Mouse (Mus musculus) cerebellum, postnatal 14 days (tissue): ENCODE data around the gene Cryl1.

Source experiments
- DNase-seq, 2 experiments: peaks; one replicate each; pipeline ENCODE4 v3.0.0; 2021; ENCODE audit warnings: mixed read lengths in 2 of 2

Gene Cryl1

DNA sequence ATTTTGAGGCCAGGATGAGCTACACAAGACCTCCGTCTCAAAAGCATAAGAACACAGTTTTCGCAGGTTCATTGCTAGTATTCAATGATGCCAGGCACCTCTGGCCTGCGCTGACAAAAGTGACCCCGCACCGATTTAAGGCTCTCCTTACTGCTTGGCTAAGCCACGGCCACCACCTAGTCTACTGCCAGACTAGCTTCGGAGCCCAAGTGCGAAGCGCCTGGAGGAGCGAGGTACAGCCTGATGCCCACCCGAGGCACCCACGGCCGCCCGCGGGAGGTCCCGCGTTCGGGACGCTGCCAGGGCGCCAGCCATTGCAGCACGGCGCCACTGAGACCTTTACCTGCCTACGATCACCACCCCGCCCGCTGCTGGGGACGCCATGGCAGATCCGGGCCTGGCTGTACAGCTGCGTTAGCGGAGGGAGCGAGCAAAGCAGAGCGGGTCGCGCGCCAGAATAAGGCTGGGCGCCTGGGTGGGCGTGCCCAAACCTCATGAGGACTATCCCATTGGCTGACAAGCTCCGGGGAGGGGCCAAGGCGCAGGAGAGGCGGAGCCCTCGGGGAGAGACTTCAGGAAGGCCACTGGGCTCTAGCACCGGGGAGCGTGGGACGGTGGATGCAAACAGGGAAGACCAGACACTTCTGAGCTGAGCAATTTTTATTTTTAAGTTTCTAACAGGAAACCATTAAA, at the start of gene Cryl1:
Gene Cryl1, minus strand, starts transcription at position 465 of the 693 bp plus-strand sequence.
- peak; percentile 94 to 95 for DNase-seq

DNA sequence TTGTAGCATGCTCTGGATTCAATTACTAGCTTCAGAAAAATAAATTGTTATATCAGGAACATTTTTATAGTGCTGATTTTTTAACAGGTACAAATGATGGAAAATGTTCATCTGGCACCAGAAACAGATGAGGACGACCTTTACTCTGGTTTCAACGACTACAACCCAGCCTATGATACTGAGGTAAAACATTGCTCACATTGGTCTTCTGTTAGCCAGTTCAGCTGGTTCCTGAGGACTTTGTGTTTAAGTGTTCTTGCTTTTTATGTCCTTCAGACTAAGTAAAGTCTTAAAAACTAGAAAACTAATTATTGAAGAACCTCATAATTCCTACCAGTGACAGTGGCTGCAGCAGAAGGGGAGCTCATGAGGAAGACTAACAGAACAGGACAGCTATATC, 32.1 kb upstream of the Cryl1 start:
- DNase-seq: no peak

DNA sequence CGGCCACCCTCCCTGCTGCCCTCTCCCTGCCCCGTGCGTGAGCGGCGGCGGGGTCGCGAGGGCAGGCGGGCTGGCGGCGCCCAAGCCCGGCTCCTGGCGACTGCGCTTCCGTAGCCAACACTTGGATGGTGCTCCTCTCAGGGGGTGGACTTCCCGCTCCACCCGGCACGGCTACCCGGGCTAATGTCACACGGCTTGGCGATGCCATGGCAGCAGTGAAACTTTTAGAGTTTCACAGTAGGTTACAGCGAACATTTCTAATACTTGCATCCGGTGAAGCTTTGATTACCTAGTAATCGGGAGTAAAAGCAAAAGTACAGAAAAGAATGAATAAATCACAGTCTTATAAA, 25.9 kb upstream of the Cryl1 start:
- no peak for DNase-seq

DNA sequence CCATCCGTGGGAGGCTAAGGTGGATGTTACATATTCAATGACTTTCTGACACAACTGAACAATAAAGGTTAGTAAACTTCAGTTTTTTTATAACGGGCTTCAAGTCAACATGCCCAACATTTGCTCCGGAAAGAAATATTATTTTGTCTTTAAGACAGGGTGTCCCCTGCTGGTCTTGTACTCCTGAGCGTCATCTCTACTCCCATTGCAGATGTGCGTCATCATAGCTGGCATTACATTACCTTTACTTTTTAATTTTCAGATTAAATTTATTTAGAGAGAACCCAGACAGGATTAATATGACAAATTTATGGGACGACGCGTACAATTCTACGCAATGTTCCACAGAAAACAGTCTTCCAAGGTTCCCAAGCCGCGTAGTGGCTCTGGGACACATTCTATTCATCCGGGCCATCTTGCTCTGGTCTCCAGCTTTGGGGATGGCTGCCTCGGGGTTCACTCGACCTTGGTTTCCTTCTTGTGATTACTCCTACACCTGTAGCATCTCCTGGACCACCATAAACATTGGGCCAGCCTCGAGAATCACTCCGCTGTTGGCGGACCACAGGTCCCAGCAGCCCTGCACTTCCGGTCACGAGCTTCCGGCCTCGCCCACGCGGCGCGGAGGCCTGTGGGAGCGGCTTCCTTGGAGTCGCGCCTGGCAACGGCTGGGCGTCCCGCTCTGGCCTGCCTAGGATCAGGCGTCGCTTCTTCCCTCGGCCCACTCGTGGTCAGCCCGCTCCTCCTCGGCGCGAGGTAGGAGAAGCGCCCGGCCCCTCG, 25.3 kb upstream of the Cryl1 start, which contains the start of gene Ift88:
Gene Ift88, plus strand, starts transcription at position 631 of the 780 bp plus-strand sequence.
- peak; percentile 94 to 95 for DNase-seq

DNA sequence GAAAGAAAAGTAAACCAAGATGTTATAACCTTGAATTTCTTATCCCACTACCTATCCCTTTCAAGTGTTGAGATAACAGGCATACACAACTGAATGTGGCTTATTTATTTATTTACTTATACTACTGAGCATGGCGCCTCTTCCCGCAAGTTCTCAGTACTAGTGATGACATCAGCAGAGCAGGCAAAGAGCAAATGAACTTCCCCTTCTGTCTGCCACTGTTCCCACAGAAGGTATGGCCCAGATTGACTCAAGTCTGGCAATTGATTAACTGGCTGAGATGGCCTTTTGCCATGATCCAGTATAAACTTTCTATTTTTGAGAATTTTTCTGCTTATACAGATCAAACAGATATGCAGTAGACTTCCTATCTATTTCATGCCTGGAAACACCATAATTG, 18.9 kb upstream of the Cryl1 start:
- DNase-seq: no peak

DNA sequence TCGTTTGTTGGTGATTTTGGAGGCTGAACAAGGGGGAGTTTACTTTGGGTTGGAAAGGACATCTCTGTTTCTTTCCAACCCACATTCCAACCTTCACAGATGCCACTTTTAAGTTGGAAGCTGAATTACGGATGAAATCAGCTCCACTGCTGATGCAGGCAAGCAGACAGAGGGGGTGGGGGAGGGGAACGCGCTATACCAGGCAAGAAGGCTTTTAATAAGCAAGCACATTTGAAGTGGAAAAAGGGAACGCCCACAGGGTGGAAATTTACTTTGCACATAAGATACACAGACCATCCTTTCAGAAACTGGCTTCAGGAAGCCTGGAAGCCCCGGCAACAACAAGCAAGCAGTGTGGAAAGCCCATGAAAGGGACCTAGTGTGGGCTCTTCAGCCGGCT, 13.8 kb upstream of the Cryl1 start:
- DNase-seq: no peak

DNA sequence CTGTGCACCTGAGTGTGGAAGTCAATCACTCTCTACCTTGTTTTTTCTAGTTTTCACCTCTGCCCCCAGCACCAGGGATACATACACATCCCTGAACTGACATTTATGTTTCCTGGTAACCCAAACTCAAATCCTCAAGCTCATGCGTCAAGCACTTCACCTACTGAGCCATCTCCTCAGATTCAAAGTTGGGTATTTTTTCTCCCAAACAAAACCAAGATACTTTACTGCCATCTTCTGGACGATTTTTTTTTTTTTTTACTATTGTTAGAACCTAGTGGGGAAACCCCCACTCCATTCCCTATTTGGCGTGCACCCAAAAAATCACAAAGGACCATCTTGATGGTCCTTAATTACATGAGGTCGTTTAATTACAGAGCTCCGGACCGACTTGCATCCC, 10.8 kb upstream of the Cryl1 start:
- peak in 1 of 2 experiments; percentile 11 for DNase-seq

DNA sequence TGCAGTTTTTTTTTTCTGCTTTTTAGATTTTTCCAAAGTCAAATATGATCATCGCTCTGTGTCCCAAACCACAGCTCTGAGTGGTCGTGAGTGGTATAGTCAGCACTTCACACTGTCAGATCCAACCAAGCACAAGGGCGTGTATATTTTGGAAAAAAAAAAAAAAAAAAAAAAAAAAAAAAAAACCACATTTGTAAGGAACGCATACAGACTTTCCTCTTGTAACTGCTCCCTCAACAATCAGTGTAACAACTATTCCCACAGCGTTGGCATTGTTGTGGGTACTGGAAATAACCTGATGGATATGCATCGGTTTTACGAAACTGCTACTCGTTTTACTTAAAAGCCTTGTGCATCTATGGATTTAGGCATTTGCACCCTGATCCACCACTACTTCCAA, 9.8 kb upstream of the Cryl1 start:
- no peak for DNase-seq

DNA sequence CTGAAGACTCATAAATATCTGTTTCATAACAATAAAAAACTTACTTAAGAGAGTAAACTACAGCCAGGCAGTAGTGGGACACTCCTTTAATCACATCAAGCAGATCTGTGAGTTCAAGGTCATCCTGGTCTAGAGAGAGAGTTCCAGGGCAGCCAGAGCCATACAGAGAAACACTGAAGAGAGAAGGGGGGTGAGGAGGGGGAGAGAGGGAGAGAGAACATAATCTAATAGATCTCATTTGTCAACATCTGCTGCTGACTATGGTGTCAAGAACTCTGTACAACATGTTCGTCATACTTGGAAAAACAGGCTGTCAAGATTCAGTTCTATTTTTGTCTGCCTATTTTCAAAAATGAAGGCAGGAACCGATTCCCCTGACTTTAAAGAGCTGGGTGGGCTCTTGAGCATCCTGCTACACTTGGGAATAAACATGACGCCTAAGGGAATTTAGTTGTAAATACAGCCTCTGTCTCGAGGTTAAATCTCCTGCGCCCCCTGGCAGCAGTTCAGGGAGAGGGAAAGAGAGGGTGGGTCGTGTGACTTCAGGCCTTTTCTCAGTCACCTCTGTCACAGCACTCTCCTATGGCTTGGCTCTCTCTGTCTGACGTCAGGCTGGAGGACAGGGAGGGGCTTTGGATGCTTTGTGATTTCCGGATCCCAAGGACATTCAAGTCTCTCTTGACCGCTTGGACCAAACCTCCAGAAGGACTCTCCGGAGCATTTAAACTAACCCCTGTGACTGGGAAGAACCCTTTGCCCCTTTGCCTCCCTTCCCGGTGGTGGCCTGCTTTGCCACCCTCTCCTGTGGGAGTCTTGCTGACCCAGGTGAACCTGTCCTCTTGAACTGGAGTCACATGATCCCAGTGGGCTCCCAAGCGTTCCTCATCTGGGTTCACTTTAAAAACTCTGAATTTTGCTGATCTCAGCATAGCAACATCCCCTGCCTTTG, 9.0 kb upstream of the Cryl1 start:
- DNase-seq: peak in 1 of 2 experiments; percentile 25

DNA sequence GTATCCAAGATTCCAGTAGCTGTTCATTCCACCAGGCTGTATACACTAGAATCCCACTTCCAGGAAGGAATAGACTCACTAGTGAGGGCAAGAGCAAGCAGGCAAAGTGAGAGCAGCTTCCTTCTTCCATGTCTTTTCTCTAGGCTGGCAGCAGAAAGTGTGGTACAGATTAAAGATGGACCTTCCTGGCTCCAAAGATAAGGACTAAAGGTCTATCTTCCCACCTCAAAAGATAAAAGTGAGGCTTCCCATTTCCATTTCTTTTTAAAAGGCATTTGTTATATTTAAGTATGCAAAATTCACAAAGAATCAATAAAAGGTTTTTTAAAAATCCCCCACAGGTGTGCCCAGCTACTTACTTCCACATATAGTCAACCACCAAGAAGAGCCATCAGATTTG, 4.5 kb upstream of the Cryl1 start:
- DNase-seq: no peak

DNA sequence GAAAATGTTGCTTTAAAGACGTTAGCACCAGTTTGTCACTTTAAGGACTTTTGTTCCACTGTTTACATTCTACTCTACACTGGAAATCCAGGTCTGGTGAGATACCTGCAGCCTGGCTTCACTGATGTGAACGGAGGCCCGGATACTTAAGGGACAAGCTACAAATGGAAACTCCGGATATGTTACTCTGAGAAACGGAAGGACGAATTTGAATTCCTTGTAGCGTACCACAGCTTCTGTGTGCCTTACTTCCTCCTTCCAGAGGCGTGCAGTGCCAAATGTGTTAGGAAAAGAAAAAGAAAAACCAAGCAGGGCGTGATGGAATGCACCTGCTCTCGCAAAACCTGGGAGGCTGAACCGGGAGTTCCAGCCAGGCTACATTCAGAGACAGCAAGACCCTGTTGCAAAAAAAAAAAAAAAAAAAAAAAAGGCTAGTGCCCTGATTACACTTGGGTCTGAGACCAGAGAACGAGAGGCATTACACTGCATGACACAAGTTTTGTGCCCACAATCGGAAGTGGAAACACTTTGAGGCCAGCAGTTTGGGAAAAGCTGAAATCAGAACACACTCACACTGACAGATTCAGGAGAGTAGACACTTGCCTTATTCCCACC, 591 bp upstream of the Cryl1 start:
- DNase-seq: peak in 1 of 2 experiments; percentile 7

DNA sequence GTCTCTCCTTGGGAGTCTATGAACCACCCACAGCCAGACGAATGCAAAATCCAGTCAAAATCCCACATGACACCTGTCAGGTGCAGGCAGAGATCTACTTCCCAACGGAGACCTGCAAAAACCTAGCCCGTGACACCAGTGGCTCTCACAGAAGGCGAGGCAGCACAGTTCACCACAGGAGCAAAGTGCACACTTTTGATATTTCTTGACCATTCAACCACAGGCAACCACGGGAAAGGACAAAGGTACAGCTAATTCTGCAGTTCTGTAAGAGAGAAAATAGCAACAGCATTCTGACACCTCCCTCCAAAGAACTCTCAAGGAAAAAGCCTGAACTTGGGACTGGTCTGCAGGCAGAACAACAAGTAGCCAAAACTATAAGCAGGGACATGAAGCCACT, 1.1 kb downstream of the Cryl1 start:
- no peak for DNase-seq

DNA sequence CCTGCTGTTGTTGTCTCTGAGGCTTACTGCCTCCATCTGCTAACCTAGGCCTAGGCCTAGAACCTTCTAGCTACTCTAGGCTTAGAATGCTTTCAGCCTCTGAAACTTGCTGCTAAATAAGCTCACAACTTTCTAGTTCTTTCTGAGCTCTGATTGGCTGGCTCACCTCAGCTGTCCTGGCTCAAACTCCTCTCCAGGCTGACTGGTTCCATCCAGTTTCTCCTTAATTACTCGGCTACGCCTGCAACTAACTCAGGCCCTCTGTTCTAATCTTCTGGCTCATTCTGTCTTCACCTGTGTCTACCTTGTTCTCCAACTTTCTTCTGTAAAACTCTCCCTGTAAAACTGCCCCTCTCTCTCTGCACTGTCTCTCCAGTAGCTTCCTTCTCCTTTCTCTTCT, 2.9 kb downstream of the Cryl1 start:
- DNase-seq: no peak

DNA sequence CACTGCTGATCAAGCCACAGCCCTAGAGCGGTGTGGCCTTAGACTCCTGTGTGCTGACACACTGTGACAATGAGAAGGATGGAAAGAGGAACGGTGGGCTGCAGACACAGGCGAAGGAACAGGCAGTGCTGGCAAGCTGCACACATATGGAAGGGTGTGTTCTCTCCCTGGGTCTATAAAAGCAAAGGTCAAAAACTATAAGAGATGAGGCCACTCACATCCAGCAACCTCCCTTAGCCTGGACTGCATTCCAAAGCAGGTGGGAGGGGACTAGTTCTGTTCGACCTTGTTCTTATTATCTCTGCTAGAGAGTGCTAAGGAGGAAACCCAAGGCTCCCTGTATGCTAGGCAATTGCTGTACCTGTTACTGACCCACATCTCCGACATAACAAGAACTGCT, 6.1 kb downstream of the Cryl1 start:
- DNase-seq: no peak

DNA sequence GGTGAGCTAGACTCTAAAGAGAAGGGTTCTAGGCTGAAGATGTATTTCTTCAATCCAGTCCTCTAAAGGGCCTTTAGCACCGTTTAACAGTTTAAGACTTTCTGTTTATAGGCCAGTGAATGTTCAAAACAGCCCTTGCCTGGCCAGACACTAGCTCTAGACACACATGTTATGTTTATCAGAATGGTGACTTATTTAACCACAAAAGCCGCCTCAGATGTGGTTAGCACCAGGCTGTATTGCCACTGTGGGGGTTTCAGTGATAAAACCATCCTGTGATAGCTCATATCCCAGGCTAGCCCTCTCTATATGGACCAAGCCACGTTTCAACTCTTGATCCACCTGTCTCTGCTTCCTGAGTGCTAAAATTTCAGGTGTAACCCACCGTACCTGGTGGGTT, 6.7 kb downstream of the Cryl1 start:
- no peak for DNase-seq

DNA sequence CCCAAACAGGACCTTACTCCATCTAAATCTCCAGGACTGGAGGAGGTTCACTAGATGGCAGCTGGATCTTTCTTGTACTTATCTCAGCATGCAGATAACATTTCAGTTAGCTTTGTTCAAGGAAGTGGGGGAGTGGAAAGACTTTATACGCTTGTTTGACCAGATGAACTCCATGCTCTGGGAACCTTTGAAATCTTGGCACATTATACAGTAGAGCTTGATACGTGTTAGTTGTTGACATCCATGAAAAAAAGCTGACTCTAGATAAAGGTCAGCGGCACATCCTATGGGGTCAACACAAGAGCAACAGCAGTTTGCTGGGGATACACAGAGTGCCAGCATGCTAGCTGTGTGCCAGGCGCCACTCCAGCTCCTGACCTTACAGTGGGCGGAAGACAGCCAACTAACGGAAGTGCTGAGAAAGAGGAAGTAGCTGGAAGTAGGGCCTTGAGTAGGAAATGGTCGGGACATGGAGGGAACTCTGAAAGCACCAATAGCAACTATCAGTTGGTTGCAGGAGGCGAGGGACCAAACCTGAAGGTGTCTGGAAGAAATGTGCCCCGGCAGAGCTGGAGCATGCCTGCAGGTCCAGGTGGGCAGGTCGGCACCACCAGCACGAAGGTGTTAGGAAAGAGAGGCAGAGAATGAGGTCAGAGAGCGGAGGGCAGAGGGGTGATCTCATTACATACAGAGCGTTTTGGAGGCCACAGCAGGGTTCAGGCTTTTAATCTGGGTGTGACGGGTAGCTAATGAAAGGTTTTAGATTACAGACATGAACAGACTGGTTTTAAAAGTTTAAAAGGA, 11.4 kb downstream of the Cryl1 start:
- peak; percentile 9 to 11 for DNase-seq

DNA sequence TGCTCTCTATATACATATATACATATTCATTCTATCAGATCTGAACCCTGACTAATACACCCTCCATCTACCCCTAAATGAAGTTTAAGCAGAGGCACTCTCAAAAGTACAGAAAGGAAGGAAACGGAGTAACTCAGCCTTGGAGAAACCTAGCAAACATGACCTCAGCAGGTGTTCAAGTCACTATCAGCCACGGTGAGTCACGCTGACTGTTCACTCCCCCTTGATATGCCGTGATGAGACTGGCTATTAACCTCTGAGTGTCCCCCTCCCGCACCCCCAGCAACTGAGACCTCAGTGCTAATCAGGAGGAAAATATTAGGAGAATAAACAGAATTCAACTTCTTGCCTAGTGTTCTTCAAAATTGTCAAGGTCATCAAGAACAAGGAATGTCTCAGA, 12.7 kb downstream of the Cryl1 start:
- DNase-seq: no peak

DNA sequence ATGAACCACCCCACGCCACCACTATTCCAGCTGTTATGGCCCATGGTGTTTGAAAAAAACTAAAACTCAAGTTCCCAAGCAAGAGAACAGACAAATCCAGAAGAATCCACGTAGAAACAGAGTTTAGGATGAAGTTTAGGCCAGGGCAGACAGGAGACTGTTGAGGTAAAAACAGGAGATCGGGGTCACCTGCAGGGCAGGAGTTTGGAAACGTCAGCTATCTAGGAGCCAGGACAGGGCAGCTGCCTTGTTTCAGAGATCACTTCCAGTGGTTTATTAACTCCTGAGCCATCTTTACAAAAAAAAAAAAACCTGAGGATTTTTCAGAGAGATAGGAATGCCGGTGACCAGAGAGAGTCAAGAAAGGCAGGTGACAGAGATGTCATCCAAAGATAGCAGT, 20.8 kb downstream of the Cryl1 start:
- no peak for DNase-seq

DNA sequence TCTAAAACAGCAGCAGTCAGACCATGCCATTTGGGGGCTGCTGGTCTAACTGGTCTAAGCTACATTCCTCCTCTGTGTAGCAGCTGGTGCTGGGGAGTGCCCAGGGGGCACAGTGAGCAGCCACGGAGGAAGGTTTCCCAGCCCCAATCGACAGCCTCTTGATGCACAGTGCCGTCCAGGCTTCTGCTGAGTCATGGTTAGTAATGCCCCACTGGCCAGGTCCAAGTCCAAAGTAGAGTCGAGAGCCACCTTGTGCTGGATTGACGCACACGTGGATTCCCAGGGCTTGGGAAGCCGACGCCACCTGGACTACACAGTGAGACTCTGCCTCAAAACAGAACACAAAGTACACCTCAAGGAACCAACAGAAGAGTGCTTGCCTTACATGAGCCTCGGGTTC, 21.4 kb downstream of the Cryl1 start:
- no peak for DNase-seq

DNA sequence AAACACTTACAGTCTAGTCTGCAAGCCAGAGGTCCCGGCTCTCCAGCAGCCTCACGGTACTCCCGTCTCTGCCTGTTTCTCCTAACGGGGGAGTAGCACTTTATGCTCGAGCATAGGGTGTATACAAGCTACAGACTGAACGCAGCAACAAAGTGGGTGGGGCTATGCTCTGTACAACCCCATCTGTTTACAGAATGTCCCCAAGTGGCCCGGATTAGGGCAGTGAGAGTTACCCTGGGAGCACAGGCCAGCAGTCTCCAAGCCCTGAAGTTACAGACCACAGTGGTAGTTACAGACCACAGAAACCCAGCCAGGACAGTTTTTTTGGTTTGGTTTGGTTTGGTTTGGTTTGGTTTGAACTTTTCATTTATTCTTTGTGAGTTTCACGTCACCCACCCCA, 22.3 kb downstream of the Cryl1 start:
- no peak for DNase-seq

DNA sequence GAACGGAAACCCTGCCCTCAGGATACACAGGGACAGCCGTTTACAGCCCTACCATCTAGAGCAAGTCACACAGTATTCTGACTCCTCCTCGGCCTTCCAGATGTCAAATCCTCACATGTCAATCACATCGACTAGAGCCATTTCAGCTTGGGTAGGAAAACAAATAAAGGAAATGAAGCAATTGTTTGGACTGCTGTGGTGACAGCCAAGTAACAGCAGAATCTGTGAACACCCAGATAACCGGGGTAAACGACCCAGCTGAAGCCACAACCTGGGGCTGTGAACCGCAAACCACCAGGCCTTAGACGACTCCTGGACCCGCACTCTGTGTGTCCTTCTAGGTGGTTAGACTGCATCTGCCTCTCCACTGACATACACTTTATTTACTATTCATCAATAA, 23.1 kb downstream of the Cryl1 start:
- DNase-seq: no peak
